Mouse (Mus musculus): ENCODE results near the gene Mrpl14. TPM values are rescaled to one million over a fixed set of nuclear protein-coding genes. Genes with fewer than 3 reads are reported as not detected.

The Mrpl14 gene
- polyA plus RNA-seq, 1 experiment = 39.0 TPM

- H3K27ac ChIP-seq (ENCODE audit: insufficient read depth, low read length) = no peak overlapping the region
- TF ChIP-seq POLR2A (IDR thresholded peaks at IDR 0.05; ENCODE audit: low read depth, low read length) = no peak
- H3K4me1 ChIP-seq (ENCODE audit: control insufficient read depth, insufficient read depth, low read length) = peaks cover 13% of the 10 kb centered on the region
- no peak overlapping the region for H3K4me3 ChIP-seq (ENCODE audit: insufficient read depth, low read length)
These were observed 56.4 kb downstream of the Mrpl14 start for GRCm38 (mm10) chr17:45742371-45743147.

- TF ChIP-seq CTCF (IDR thresholded peaks at IDR 0.05; ENCODE audit: borderline replicate concordance, insufficient read depth, low read length) (no peak), POLR2A (IDR thresholded peaks at IDR 0.05; ENCODE audit: low read depth, low read length) (no peak)
- H3K27ac ChIP-seq (ENCODE audit: insufficient read depth, low read length) = no peak overlapping the region
These were observed 59.5 kb downstream of the Mrpl14 start for GRCm38 (mm10) chr17:45745629-45746028.

DNA sequence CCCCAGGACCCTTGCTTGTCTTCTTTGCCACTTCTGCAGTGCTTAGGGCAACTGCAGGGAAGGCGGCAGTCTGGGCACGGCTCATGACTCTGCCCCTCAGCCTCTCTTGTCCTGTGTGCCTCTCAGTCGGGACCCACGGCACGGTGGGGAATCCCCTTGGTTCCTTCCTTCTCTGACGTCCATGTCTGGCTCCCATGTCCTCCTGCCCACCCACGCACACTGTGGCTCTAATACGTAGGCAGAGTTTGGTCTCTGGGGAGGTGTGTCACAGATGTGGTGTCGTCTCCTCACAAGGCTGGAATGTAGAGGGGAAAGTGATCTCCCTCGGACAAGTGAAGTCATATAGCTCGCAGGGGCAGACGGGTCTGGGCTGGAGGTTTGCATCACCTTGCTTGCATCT lies 60.6 kb downstream of the Mrpl14 start:
- Histone ChIP-seq H3K4me1 (ENCODE audit: control insufficient read depth, insufficient read depth, low read length) (peaks cover 16% of the 10 kb centered on the region), H3K4me3 (ENCODE audit: insufficient read depth, low read length) (no peak overlapping the region), H3K27ac (ENCODE audit: insufficient read depth, low read length) (no peak overlapping the region)
- TF ChIP-seq POLR2A (IDR thresholded peaks at IDR 0.05; ENCODE audit: low read depth, low read length) = no peak
- TF ChIP-seq CTCF (IDR thresholded peaks at IDR 0.05; ENCODE audit: borderline replicate concordance, insufficient read depth, low read length) = no peak

More at GRCm38 (mm10) chr17:45745629-45746028, 59.5 kb downstream of the Mrpl14 start:
- no peak overlapping the region for H3K4me3 ChIP-seq (ENCODE audit: insufficient read depth, low read length)
- H3K4me1 ChIP-seq (ENCODE audit: control insufficient read depth, insufficient read depth, low read length) = peaks cover 16% of the 10 kb centered on the region

GRCm38 (mm10) chr17:45747293-45747692 lies 61.2 kb downstream of the Mrpl14 start:
- no peak overlapping the region for H3K27ac ChIP-seq (ENCODE audit: insufficient read depth, low read length)
- peaks cover 17% of the 10 kb centered on the region for H3K4me1 ChIP-seq (ENCODE audit: control insufficient read depth, insufficient read depth, low read length)
- H3K4me3 ChIP-seq (ENCODE audit: insufficient read depth, low read length) = no peak overlapping the region
- TF ChIP-seq CTCF (IDR thresholded peaks at IDR 0.05; ENCODE audit: borderline replicate concordance, insufficient read depth, low read length) = no peak
- TF ChIP-seq POLR2A (IDR thresholded peaks at IDR 0.05; ENCODE audit: low read depth, low read length) = no peak

Other genes with a start within 250 kb of the Mrpl14 start
- 0.58 TPM in 1 of 2 replicates, not detected in the other for gene Spats1, start 210.9 kb upstream of the Mrpl14 start, polyA plus RNA-seq (2011; ENCODE audit: insufficient read length, low read depth, missing spikeins)
- gene Aars2, start 179.5 kb upstream of the Mrpl14 start, polyA plus RNA-seq (2011; ENCODE audit: insufficient read length, low read depth, missing spikeins) = 6.7 and 7.3 TPM in 2 replicates
- gene Tcte1, start 162.9 kb upstream of the Mrpl14 start, polyA plus RNA-seq (2011; ENCODE audit: insufficient read length, low read depth, missing spikeins) = not detected in 2 replicates
- 0.47 and 0.81 TPM in 2 replicates for gene Tmem151b, start 136.6 kb upstream of the Mrpl14 start, polyA plus RNA-seq (2011; ENCODE audit: insufficient read length, low read depth, missing spikeins)
- 4.3 and 6.2 TPM in 2 replicates for gene Nfkbie, start 130.6 kb upstream of the Mrpl14 start, polyA plus RNA-seq (2011; ENCODE audit: insufficient read length, low read depth, missing spikeins)
- gene Slc35b2, start 122.4 kb upstream of the Mrpl14 start, polyA plus RNA-seq (2011; ENCODE audit: insufficient read length, low read depth, missing spikeins) = 61.1 and 65.3 TPM in 2 replicates
- gene Hsp90ab1, start 113.1 kb upstream of the Mrpl14 start, polyA plus RNA-seq (2011; ENCODE audit: insufficient read length, low read depth, missing spikeins) = 1,481 and 1,562 TPM in 2 replicates
- gene Slc29a1, start 86.7 kb upstream of the Mrpl14 start, polyA plus RNA-seq (2011; ENCODE audit: insufficient read length, low read depth, missing spikeins) = 81.9 and 90.3 TPM in 2 replicates
- not detected in 2 replicates for gene Mymx, start 84.2 kb upstream of the Mrpl14 start, polyA plus RNA-seq (2011; ENCODE audit: insufficient read length, low read depth, missing spikeins)
- not detected in 2 replicates for gene Capn11, start 27.0 kb upstream of the Mrpl14 start, polyA plus RNA-seq (2011; ENCODE audit: insufficient read length, low read depth, missing spikeins)
- gene Tmem63b, start 583 bp downstream of the Mrpl14 start, polyA plus RNA-seq (2011; ENCODE audit: insufficient read length, low read depth, missing spikeins) = 42.8 and 54.0 TPM in 2 replicates
- gene 1600014C23Rik, start 47.5 kb downstream of the Mrpl14 start, polyA plus RNA-seq (2011; ENCODE audit: insufficient read length, low read depth, missing spikeins) = not detected in 2 replicates